ENCODE assay signal across 27 mouse cellular contexts in the genomic region with DNA sequence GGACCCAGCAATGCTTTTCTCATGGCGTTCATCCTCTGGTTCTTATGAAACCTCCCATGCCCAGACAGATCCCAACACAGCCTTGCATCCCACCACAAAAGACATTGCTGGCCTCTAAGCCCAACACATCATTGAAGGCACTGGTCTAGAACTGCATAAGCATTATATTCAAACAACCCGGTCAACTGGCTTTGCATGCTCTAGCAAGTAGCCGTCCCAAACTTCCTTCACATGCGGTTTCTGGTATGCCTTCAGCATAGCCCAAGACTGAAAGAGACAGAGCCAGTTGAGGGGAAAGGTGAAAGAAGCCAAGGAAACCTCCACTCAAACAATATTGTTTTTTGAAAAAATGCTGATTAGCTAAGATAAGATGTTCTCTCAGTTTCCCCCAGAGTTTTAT.
DNase-seq lines count a peak whose midpoint lies in the region; ATAC-seq and TF ChIP-seq lines count a peak whose summit lies in the region.
"Had no signal": no experiment of that assay in that cellular context is flagged by ENCODE, and none has a peak within 500 bp of the region (broad histone marks: within the 10 kb centered on the region; RNA-seq: fewer than 3 reads in every experiment).

No protein-coding gene starts in this region.

- WGBS in kidney, postnatal 0 days, result 66% methylated on average over 4 of the region's 4 CpGs
- 84% methylated on average over 4 of the region's 4 CpGs for WGBS in limb, embryonic 11.5 days
- 86% methylated on average over 4 of the region's 4 CpGs for WGBS in stomach, embryonic 16.5 days
- WGBS in forebrain, embryonic 10.5 days, result 94% methylated on average over 4 of the region's 4 CpGs

- no peak for ATAC-seq in kidney, postnatal 0 days (replicated peaks; ENCODE audit: low FRiP score, low read depth)
- ATAC-seq in limb, embryonic 11.5 days (ENCODE audit: insufficient number of reproducible peaks, low FRiP score, low TSS enrichment, low read depth), result no peak
- no peak for ATAC-seq in stomach, embryonic 16.5 days (ENCODE audit: insufficient read depth, low FRiP score)
- ATAC-seq: forebrain, embryonic 15.5 days; intestine, embryonic 16.5 days; midbrain, embryonic 16.5 days had no signal

- H3K36me3 ChIP-seq in kidney, postnatal 0 days (ENCODE audit: insufficient read depth, low read length), result no peaks in the 10 kb centered on the region
- H3K36me3 ChIP-seq in limb, embryonic 11.5 days (ENCODE audit: control insufficient read depth, insufficient read depth, low read length), result no peaks in the 10 kb centered on the region
- no peaks in the 10 kb centered on the region for H3K36me3 ChIP-seq in stomach, embryonic 16.5 days (ENCODE audit: control insufficient read depth, insufficient read depth, low read length)
- no peaks in the 10 kb centered on the region for H3K36me3 ChIP-seq in forebrain, embryonic 10.5 days (replicated peaks)
- H3K36me3 ChIP-seq: forebrain, embryonic 15.5 days; heart, embryonic 13.5 days; hindbrain, embryonic 12.5 days; kidney, embryonic 15.5 days; limb, embryonic 15.5 days; liver, embryonic 13.5 days had no signal

- DNase-seq in kidney, postnatal 0 days (ENCODE audit: low spot score), result no peak
- no peak for DNase-seq in kidney, postnatal 14 days
- peak; percentile 21 for DNase-seq in limb, embryonic 11.5 days (ENCODE audit: low spot score)
- DNase-seq in forebrain, embryonic 10.5 days (ENCODE audit: extremely low spot score, low spot score), result no peak
- DNase-seq in retina, embryonic 14.5 days (ENCODE audit: low spot score), result no peak
- DNase-seq: adrenal gland, adult 8-10 months; B cell, adult 2 months; cerebellum, adult 8-10 months; cerebellum, postnatal 25 days; gastrocnemius, adult 2 months; gastrocnemius, postnatal 36 days; heart, adult 2 months; heart, postnatal 10 days; layer of hippocampus, adult 9-11 months; liver, embryonic 13.5 days; lung, adult 18-20 months; lung, postnatal 10 days; right cerebral cortex, postnatal 4 days had no signal

- no peaks in the 10 kb centered on the region for H3K9me3 ChIP-seq in kidney, postnatal 0 days (replicated peaks; ENCODE audit: low read length)
- H3K9me3 ChIP-seq in limb, embryonic 11.5 days (ENCODE audit: control insufficient read depth, low read length), result no peaks in the 10 kb centered on the region
- no peaks in the 10 kb centered on the region for H3K9me3 ChIP-seq in stomach, embryonic 16.5 days (replicated peaks; ENCODE audit: control insufficient read depth, low read length)
- no peaks in the 10 kb centered on the region for H3K9me3 ChIP-seq in forebrain, embryonic 10.5 days
- H3K9me3 ChIP-seq: forebrain, embryonic 15.5 days; heart, embryonic 13.5 days; hindbrain, embryonic 12.5 days; kidney, embryonic 15.5 days; limb, embryonic 15.5 days; liver, embryonic 13.5 days had no signal

- no peak overlapping the region for H3K4me2 ChIP-seq in kidney, postnatal 0 days (ENCODE audit: low read length)
- no peak overlapping the region for H3K4me2 ChIP-seq in limb, embryonic 11.5 days (ENCODE audit: low read depth, severe bottlenecking)
- no peak overlapping the region for H3K4me2 ChIP-seq in stomach, embryonic 16.5 days (ENCODE audit: low read depth, low read length)
- H3K4me2 ChIP-seq: forebrain, embryonic 15.5 days; heart, embryonic 13.5 days; hindbrain, embryonic 12.5 days; kidney, embryonic 15.5 days; limb, embryonic 15.5 days; liver, embryonic 13.5 days had no signal

- no peaks in the 10 kb centered on the region for H3K4me1 ChIP-seq in kidney, postnatal 0 days (replicated peaks; ENCODE audit: insufficient read depth, low read length)
- no peaks in the 10 kb centered on the region for H3K4me1 ChIP-seq in embryonic fibroblast, embryonic 13.5 days (ENCODE audit: control insufficient read depth, insufficient read depth, low read length)
- peaks cover 27% of the 10 kb centered on the region for H3K4me1 ChIP-seq in limb, embryonic 11.5 days (ENCODE audit: control insufficient read depth, insufficient read depth, low read length)
- no peaks in the 10 kb centered on the region for H3K4me1 ChIP-seq in stomach, embryonic 16.5 days (ENCODE audit: control insufficient read depth, insufficient read depth, low read length)
- peaks cover 22% of the 10 kb centered on the region for H3K4me1 ChIP-seq in forebrain, embryonic 10.5 days
- H3K4me1 ChIP-seq: liver, embryonic 13.5 days had no signal

- no peak for TF ChIP-seq POLR2A in embryonic fibroblast, embryonic 13.5 days (IDR thresholded peaks at IDR 0.05; ENCODE audit: low read depth, low read length)

- no peak for TF ChIP-seq CTCF in kidney, postnatal 0 days (IDR thresholded peaks at IDR 0.05; ENCODE audit: low read depth)
- no peak for TF ChIP-seq CTCF in embryonic fibroblast, embryonic 13.5 days (IDR thresholded peaks at IDR 0.05; ENCODE audit: borderline replicate concordance, insufficient read depth, low read length)

- H3K27ac ChIP-seq in kidney, postnatal 0 days, result 0 out of 2 replicates have a peak overlapping the region, but pooled peaks have one; percentile 15
- peak overlapping the region; percentile 46 for H3K27ac ChIP-seq in embryonic fibroblast, embryonic 13.5 days (ENCODE audit: insufficient read depth, low read length)
- peak overlapping the region; percentile 9; the same call in 1 of the 2 replicates for H3K27ac ChIP-seq in limb, embryonic 11.5 days (replicated peaks; ENCODE audit: low read depth, low read length)
- peak overlapping the region; percentile 30; the same call in 1 of the 2 replicates for H3K27ac ChIP-seq in stomach, embryonic 16.5 days (ENCODE audit: low read length)
- no peak overlapping the region for H3K27ac ChIP-seq in forebrain, embryonic 10.5 days
- H3K27ac ChIP-seq: forebrain, embryonic 15.5 days; gastrocnemius, adult 2 months; heart, adult 2 months; hindbrain, embryonic 12.5 days; kidney, embryonic 15.5 days; limb, embryonic 15.5 days; liver, embryonic 13.5 days had no signal

- H3K27me3 ChIP-seq in kidney, postnatal 0 days (ENCODE audit: insufficient read depth, low read length), result no peaks in the 10 kb centered on the region
- no peaks in the 10 kb centered on the region for H3K27me3 ChIP-seq in limb, embryonic 11.5 days (ENCODE audit: control insufficient read depth, insufficient read depth, low read length)
- H3K27me3 ChIP-seq in stomach, embryonic 16.5 days (ENCODE audit: control insufficient read depth, insufficient read depth, low read length), result no peaks in the 10 kb centered on the region
- H3K27me3 ChIP-seq in forebrain, embryonic 10.5 days (ENCODE audit: poor library complexity, severe bottlenecking), result peaks cover 57% of the 10 kb centered on the region; the same call in 1 of the 2 replicates
- H3K27me3 ChIP-seq: heart, embryonic 13.5 days; kidney, embryonic 15.5 days; limb, embryonic 15.5 days; liver, embryonic 13.5 days had no signal

- no peak overlapping the region for H3K9ac ChIP-seq in kidney, postnatal 0 days (ENCODE audit: low read depth, low read length)
- no peak overlapping the region for H3K9ac ChIP-seq in limb, embryonic 11.5 days (ENCODE audit: low read length)
- H3K9ac ChIP-seq in stomach, embryonic 16.5 days (ENCODE audit: low read length), result no peak overlapping the region
- H3K9ac ChIP-seq: forebrain, embryonic 15.5 days; heart, embryonic 13.5 days; hindbrain, embryonic 12.5 days; kidney, embryonic 15.5 days; limb, embryonic 15.5 days; liver, embryonic 13.5 days had no signal

- H3K4me3 ChIP-seq in kidney, postnatal 0 days (replicated peaks; ENCODE audit: low read depth, low read length), result no peak overlapping the region
- no peak overlapping the region for H3K4me3 ChIP-seq in embryonic fibroblast, embryonic 13.5 days (ENCODE audit: insufficient read depth, low read length)
- H3K4me3 ChIP-seq in limb, embryonic 11.5 days (ENCODE audit: low read depth, low read length), result no peak overlapping the region
- H3K4me3 ChIP-seq in stomach, embryonic 16.5 days (replicated peaks; ENCODE audit: low read length), result no peak overlapping the region
- H3K4me3 ChIP-seq in forebrain, embryonic 10.5 days, result no peak overlapping the region
- H3K4me3 ChIP-seq: forebrain, embryonic 15.5 days; gastrocnemius, adult 2 months; heart, adult 2 months; heart, embryonic 13.5 days; hindbrain, embryonic 12.5 days; kidney, embryonic 15.5 days; limb, embryonic 15.5 days; liver, embryonic 13.5 days had no signal
